Mouse (Mus musculus) urinary bladder, adult 18-20 months (tissue): ENCODE measurements around the gene Chst7.
A peak's percentile ranks its signal among the peaks of the same experiment; 100 is the strongest.

Source experiments
- DNase-seq, 2 experiments: peaks; one replicate each; pipeline ENCODE4 v3.0.0; 2022; ENCODE audit warnings: low spot score in 2 of 2, mixed read lengths in 2 of 2

The Chst7 gene

GRCm38 (mm10) chrX:20059381-20059971, at the start of gene Chst7:
Gene Chst7, plus strand, starts transcription at chrX:20059560.
- DNase-seq = peak; percentile 45 to 70

GRCm38 (mm10) chrX:20012211-20012610, 47.1 kb upstream of the Chst7 start:
- DNase-seq = no peak

- DNase-seq = no peak
Observed at GRCm38 (mm10) chrX:20020942-20021341, 38.4 kb upstream of the Chst7 start.

GRCm38 (mm10) chrX:20060096-20060768, 872 bp downstream of the Chst7 start:
- DNase-seq = peak in 1 of 2 experiments; percentile 10

- peak in 1 of 2 experiments; percentile 9 for DNase-seq
Observed at GRCm38 (mm10) chrX:20060769-20061315, 1.5 kb downstream of the Chst7 start.

- DNase-seq = no peak
Observed at GRCm38 (mm10) chrX:20061764-20062480, 2.6 kb downstream of the Chst7 start.

- DNase-seq = no peak
Observed at GRCm38 (mm10) chrX:20066636-20067035, 7.3 kb downstream of the Chst7 start.

GRCm38 (mm10) chrX:20070196-20070595, 10.8 kb downstream of the Chst7 start:
- no peak for DNase-seq

GRCm38 (mm10) chrX:20117717-20118116, 58.4 kb downstream of the Chst7 start:
- no peak for DNase-seq

GRCm38 (mm10) chrX:20125481-20125880, 66.1 kb downstream of the Chst7 start:
- DNase-seq = no peak

GRCm38 (mm10) chrX:20128951-20129350, 69.6 kb downstream of the Chst7 start:
- no peak for DNase-seq

- peak in 1 of 2 experiments; percentile 1 for DNase-seq
Observed at GRCm38 (mm10) chrX:20129466-20129865, 70.1 kb downstream of the Chst7 start.
